Mouse (Mus musculus): ENCODE results near the gene 1500009C09Rik. TPM values are rescaled to one million over a fixed set of nuclear protein-coding genes. Genes with fewer than 3 reads are reported as not detected.
A peak's percentile ranks its signal among the peaks of the same experiment; 100 is the strongest.

Gene 1500009C09Rik
- polyA plus RNA-seq, 1 experiment from 2014 or later = 0.13 TPM

- H3K27me3 ChIP-seq (replicated peaks) = peaks cover 55% of the 10 kb centered on the region
- ATAC-seq = no peak
Observed at GRCm38 (mm10) chr15:82272295-82272694, 20.1 kb downstream of the 1500009C09Rik start.

GRCm38 (mm10) chr15:82274593-82274926 lies 22.4 kb downstream of the 1500009C09Rik start, which contains the start of gene Sept3:
Gene Sept3, plus strand, starts transcription at chr15:82274893.
- peak within 1 kb of the TSS; percentile 53 for H3K4me3 ChIP-seq (replicated peaks)
- H3K27ac ChIP-seq = 0 out of 2 replicates have a peak within 1 kb of the TSS, but pooled peaks have one; percentile 3
- no peak for ATAC-seq
- H3K27me3 ChIP-seq (replicated peaks) = peaks cover 55% of the 10 kb centered on the region
- 30% methylated on average over 6 of the region's 6 CpGs for WGBS
- peak within 1 kb of the TSS; percentile 43 for H3K9ac ChIP-seq
- peaks cover 10% of the 10 kb centered on the region; the same call in 1 of the 2 replicates for H3K4me1 ChIP-seq (replicated peaks)
- no peaks in the 10 kb centered on the region for H3K9me3 ChIP-seq
- no peaks in the 10 kb centered on the region for H3K36me3 ChIP-seq
- peak within 1 kb of the TSS; percentile 97 for H3K4me2 ChIP-seq (replicated peaks)

More at GRCm38 (mm10) chr15:82272295-82272694, 20.1 kb downstream of the 1500009C09Rik start:
- no peak overlapping the region for H3K4me3 ChIP-seq (replicated peaks)
- WGBS = 84% methylated on average over 6 of the region's 6 CpGs
- H3K4me2 ChIP-seq (replicated peaks) = no peak overlapping the region
- H3K9me3 ChIP-seq = no peaks in the 10 kb centered on the region
- H3K9ac ChIP-seq = no peak overlapping the region
- H3K36me3 ChIP-seq = no peaks in the 10 kb centered on the region
- H3K27ac ChIP-seq = no peak overlapping the region
- H3K4me1 ChIP-seq (replicated peaks) = peaks cover 10% of the 10 kb centered on the region; the same call in 1 of the 2 replicates

GRCm38 (mm10) chr15:82274927-82275901 lies 23.0 kb downstream of the 1500009C09Rik start:
- peak; percentile 46 for ATAC-seq
- Histone ChIP-seq H3K36me3 (no peaks in the 10 kb centered on the region), H3K9ac (peak overlapping the region; percentile 43), H3K27me3 (replicated peaks) (peaks cover 55% of the 10 kb centered on the region), H3K4me3 (replicated peaks) (peak overlapping the region; percentile 53), H3K9me3 (no peaks in the 10 kb centered on the region), H3K4me1 (replicated peaks) (peaks cover 10% of the 10 kb centered on the region; the same call in 1 of the 2 replicates), H3K27ac (0 out of 2 replicates have a peak overlapping the region, but pooled peaks have one; percentile 3), H3K4me2 (replicated peaks) (peak overlapping the region; percentile 97)
- WGBS = 1% methylated on average over 61 of the region's 86 CpGs

GRCm38 (mm10) chr15:82277591-82277990 lies 25.4 kb downstream of the 1500009C09Rik start:
- no peak overlapping the region for H3K4me3 ChIP-seq (replicated peaks)
- 67% methylated on average over 5 of the region's 5 CpGs for WGBS
- ATAC-seq = no peak
- no peaks in the 10 kb centered on the region for H3K36me3 ChIP-seq
- no peaks in the 10 kb centered on the region for H3K9me3 ChIP-seq
- peaks cover 10% of the 10 kb centered on the region; the same call in 1 of the 2 replicates for H3K4me1 ChIP-seq (replicated peaks)
- no peak overlapping the region for H3K4me2 ChIP-seq (replicated peaks)
- no peak overlapping the region for H3K27ac ChIP-seq
- peaks cover 43% of the 10 kb centered on the region for H3K27me3 ChIP-seq (replicated peaks)
- no peak overlapping the region for H3K9ac ChIP-seq

- Histone ChIP-seq H3K4me1 (replicated peaks) (peaks cover 7% of the 10 kb centered on the region; the same call in 1 of the 2 replicates), H3K9ac (no peak overlapping the region), H3K9me3 (no peaks in the 10 kb centered on the region), H3K4me3 (replicated peaks) (no peak overlapping the region), H3K27me3 (replicated peaks) (peaks cover 15% of the 10 kb centered on the region), H3K4me2 (replicated peaks) (no peak overlapping the region), H3K36me3 (no peaks in the 10 kb centered on the region), H3K27ac (no peak overlapping the region)
- no peak for ATAC-seq
- WGBS = 80% methylated on average over 4 of the region's 4 CpGs
Observed at GRCm38 (mm10) chr15:82280638-82281037, 28.4 kb downstream of the 1500009C09Rik start.

- no peak overlapping the region for H3K4me2 ChIP-seq (replicated peaks)
Observed at GRCm38 (mm10) chr15:82286157-82286556, 34.0 kb downstream of the 1500009C09Rik start.

GRCm38 (mm10) chr15:82290252-82290651 lies 38.1 kb downstream of the 1500009C09Rik start:
- Histone ChIP-seq H3K27me3 (replicated peaks) (no peaks in the 10 kb centered on the region), H3K27ac (no peak overlapping the region), H3K4me1 (replicated peaks) (peaks cover 12% of the 10 kb centered on the region), H3K9me3 (no peaks in the 10 kb centered on the region), H3K9ac (no peak overlapping the region), H3K4me3 (replicated peaks) (no peak overlapping the region), H3K4me2 (replicated peaks) (no peak overlapping the region), H3K36me3 (no peaks in the 10 kb centered on the region)
- 83% methylated on average over 7 of the region's 7 CpGs for WGBS
- ATAC-seq = no peak

More at GRCm38 (mm10) chr15:82286157-82286556, 34.0 kb downstream of the 1500009C09Rik start:
- WGBS = 63% methylated on average over 12 of the region's 12 CpGs
- Histone ChIP-seq H3K4me3 (replicated peaks) (no peak overlapping the region), H3K36me3 (no peaks in the 10 kb centered on the region), H3K4me1 (replicated peaks) (no peaks in the 10 kb centered on the region), H3K9me3 (no peaks in the 10 kb centered on the region), H3K9ac (no peak overlapping the region), H3K27me3 (replicated peaks) (no peaks in the 10 kb centered on the region), H3K27ac (no peak overlapping the region)
- ATAC-seq = no peak

GRCm38 (mm10) chr15:82292851-82293250 lies 40.7 kb downstream of the 1500009C09Rik start:
- Histone ChIP-seq H3K27ac (no peak overlapping the region), H3K36me3 (no peaks in the 10 kb centered on the region), H3K4me2 (replicated peaks) (peak overlapping the region; percentile 50), H3K27me3 (replicated peaks) (no peaks in the 10 kb centered on the region), H3K4me1 (replicated peaks) (peaks cover 12% of the 10 kb centered on the region), H3K9ac (no peak overlapping the region), H3K4me3 (replicated peaks) (no peak overlapping the region), H3K9me3 (no peaks in the 10 kb centered on the region)
- 16% methylated on average over 5 of the region's 5 CpGs for WGBS
- ATAC-seq = no peak

- Histone ChIP-seq H3K27me3 (replicated peaks) (no peaks in the 10 kb centered on the region), H3K9ac (no peak overlapping the region), H3K27ac (no peak overlapping the region), H3K36me3 (no peaks in the 10 kb centered on the region), H3K4me1 (replicated peaks) (peaks cover 12% of the 10 kb centered on the region), H3K4me2 (replicated peaks) (peak overlapping the region; percentile 50), H3K9me3 (no peaks in the 10 kb centered on the region), H3K4me3 (replicated peaks) (no peak overlapping the region)
- peak; percentile 53 for ATAC-seq
- 5% methylated on average over 7 of the region's 7 CpGs for WGBS
Observed at GRCm38 (mm10) chr15:82293271-82293711, 41.1 kb downstream of the 1500009C09Rik start.

GRCm38 (mm10) chr15:82294059-82294458 lies 41.9 kb downstream of the 1500009C09Rik start:
- Histone ChIP-seq H3K4me2 (replicated peaks) (no peak overlapping the region), H3K9me3 (no peaks in the 10 kb centered on the region), H3K4me1 (replicated peaks) (peaks cover 12% of the 10 kb centered on the region), H3K4me3 (replicated peaks) (no peak overlapping the region), H3K36me3 (no peaks in the 10 kb centered on the region), H3K27me3 (replicated peaks) (no peaks in the 10 kb centered on the region), H3K9ac (no peak overlapping the region), H3K27ac (no peak overlapping the region)
- ATAC-seq = no peak
- 40% methylated on average over 8 of the region's 8 CpGs for WGBS

- H3K9ac ChIP-seq = no peak within 1 kb of the TSS
- H3K9me3 ChIP-seq = no peaks in the 10 kb centered on the region
- H3K27me3 ChIP-seq (replicated peaks) = no peaks in the 10 kb centered on the region
- no peaks in the 10 kb centered on the region for H3K36me3 ChIP-seq
- peak within 1 kb of the TSS; percentile 2 for H3K4me2 ChIP-seq (replicated peaks)
- 50% methylated on average over 39 of the region's 39 CpGs for WGBS
- H3K27ac ChIP-seq = no peak within 1 kb of the TSS
- ATAC-seq = no peak
- H3K4me3 ChIP-seq (replicated peaks) = no peak within 1 kb of the TSS
- no peaks in the 10 kb centered on the region for H3K4me1 ChIP-seq (replicated peaks)
Observed at GRCm38 (mm10) chr15:82298764-82299561, 46.8 kb downstream of the 1500009C09Rik start, which contains the start of gene Wbp2nl. Gene Wbp2nl, plus strand, starts transcription at chr15:82298954.

- Histone ChIP-seq H3K4me3 (replicated peaks) (no peak overlapping the region), H3K4me2 (replicated peaks) (no peak overlapping the region), H3K27ac (no peak overlapping the region), H3K27me3 (replicated peaks) (no peaks in the 10 kb centered on the region), H3K36me3 (no peaks in the 10 kb centered on the region), H3K4me1 (replicated peaks) (no peaks in the 10 kb centered on the region; the same call in 1 of the 2 replicates), H3K9me3 (no peaks in the 10 kb centered on the region), H3K9ac (no peak overlapping the region)
- WGBS = 70% methylated on average over 3 of the region's 3 CpGs
- ATAC-seq = peak; percentile 82
Observed at GRCm38 (mm10) chr15:82307107-82307506, 54.9 kb downstream of the 1500009C09Rik start.
